Mouse (Mus musculus) heart, embryonic 16.5 days (tissue): Measurements from ENCODE around the gene Krt90. TPM values are rescaled to one million over a fixed set of nuclear protein-coding genes. Genes with fewer than 3 reads are reported as not detected.

Experiments
- microRNA-seq: library from miRNA; unstranded; fragments of <30 nt; microRNA quantifications from one replicate; pipeline ENCODE4, GENCODE M21; 2017
- polyA plus RNA-seq: library from polyadenylated mRNA; unstranded; fragments of >200 nt; fragmentation: Nextera tagmentation; extraction: Ambion mirVana; gene quantifications from 2 replicates; pipeline ENCODE4 v1.2.1, GENCODE M21; 2015

Gene Krt90
- polyA plus RNA-seq, 1 experiment from 2014 or later: not detected

Small RNA genes lying within 50 kb of the gene (microRNA-seq; reads per million reads assigned to microRNA genes)
- gene Gm44393 (not detected), gene Gm44460 (not detected)

Other genes with a start within 250 kb of the Krt90 start
- 8.7 and 9.0 TPM in 2 replicates for gene Krt80, start 192.8 kb downstream of the Krt90 start, polyA plus RNA-seq
- gene Krt7, start 151.9 kb downstream of the Krt90 start, polyA plus RNA-seq: 19.6 and 28.9 TPM in 2 replicates
- 0.14 TPM in 1 of 2 replicates, not detected in the other for gene Krt87, start 124.1 kb downstream of the Krt90 start, polyA plus RNA-seq
- gene Krt88, start 115.2 kb downstream of the Krt90 start, polyA plus RNA-seq: not detected in 2 replicates
- not detected in 2 replicates for gene Krt81, start 99.2 kb downstream of the Krt90 start, polyA plus RNA-seq
- gene Krt86, start 89.5 kb downstream of the Krt90 start, polyA plus RNA-seq: not detected in 2 replicates
- gene Krt83, start 71.4 kb downstream of the Krt90 start, polyA plus RNA-seq: 0.25 TPM in 1 of 2 replicates, not detected in the other
- gene Gm49425, start 45.7 kb downstream of the Krt90 start, polyA plus RNA-seq: not detected in 2 replicates
- gene Krt84, start 30.1 kb downstream of the Krt90 start, polyA plus RNA-seq: not detected in 2 replicates
- not detected in 2 replicates for gene Krt82, start 12.3 kb downstream of the Krt90 start, polyA plus RNA-seq
- gene Krt75, start 11.0 kb upstream of the Krt90 start, polyA plus RNA-seq: 0.17 and 0.19 TPM in 2 replicates
- gene Gm5414, start 65.2 kb upstream of the Krt90 start, polyA plus RNA-seq: not detected in 2 replicates
- gene Gm5478, start 84.4 kb upstream of the Krt90 start, polyA plus RNA-seq: not detected in 2 replicates
- 0.28 TPM in 1 of 2 replicates, not detected in the other for gene Krt6b, start 117.3 kb upstream of the Krt90 start, polyA plus RNA-seq
- 0.62 TPM in 2 replicates for gene Krt6a, start 131.4 kb upstream of the Krt90 start, polyA plus RNA-seq
- 11.4 and 17.2 TPM in 2 replicates for gene Krt5, start 149.9 kb upstream of the Krt90 start, polyA plus RNA-seq
- 0.07 TPM in 1 of 2 replicates, not detected in the other for gene Krt71, start 180.2 kb upstream of the Krt90 start, polyA plus RNA-seq
- 0.21 TPM in 1 of 2 replicates, not detected in the other for gene Krt72, start 223.5 kb upstream of the Krt90 start, polyA plus RNA-seq
- not detected in 2 replicates for gene Krt73, start 239.4 kb upstream of the Krt90 start, polyA plus RNA-seq